Mouse (Mus musculus): ENCODE measurements around the gene Rnf215. TPM values are rescaled to one million over a fixed set of nuclear protein-coding genes. Genes with fewer than 3 reads are reported as not detected.
"Not testable (repeated sequence)": the region's sequence is repeated elsewhere in the genome, so short reads cannot be mapped to it uniquely, and the experiment has no call there.

Rnf215 gene
- polyA plus RNA-seq, 1 experiment, result 34.9 TPM

GRCm38 (mm10) chr11:4184251-4184952 is 49.4 kb downstream of the Rnf215 start:
- H3K4me3 ChIP-seq (ENCODE audit: insufficient read depth, low read length), result no peak overlapping the region
- H3K27ac ChIP-seq (ENCODE audit: insufficient read depth, low read length), result peak overlapping the region; percentile 81
- no peak for TF ChIP-seq POLR2A (IDR thresholded peaks at IDR 0.05; ENCODE audit: extremely low read depth, insufficient read depth, low read length)
- TF ChIP-seq CTCF (IDR thresholded peaks at IDR 0.05; ENCODE audit: extremely low read depth, insufficient read depth, low read length), result no peak
- peaks cover 10% of the 10 kb centered on the region; the same call in 1 of the 2 replicates for H3K4me1 ChIP-seq (ENCODE audit: control insufficient read depth, insufficient read depth, low read length)

GRCm38 (mm10) chr11:4185480-4185879 is 50.5 kb downstream of the Rnf215 start:
- H3K4me1 ChIP-seq (ENCODE audit: control insufficient read depth, insufficient read depth, low read length), result peaks cover 13% of the 10 kb centered on the region
- not testable (repeated sequence) for H3K27ac ChIP-seq (ENCODE audit: insufficient read depth, low read length); H3K4me3 ChIP-seq (ENCODE audit: insufficient read depth, low read length)

GRCm38 (mm10) chr11:4186486-4187317 is 51.7 kb downstream of the Rnf215 start, which contains the start of gene Tbc1d10a:
TSS of gene Tbc1d10a (plus strand) at chr11:4186789.
- peak within 1 kb of the TSS; percentile 70 for H3K27ac ChIP-seq (ENCODE audit: insufficient read depth, low read length)
- H3K4me3 ChIP-seq (ENCODE audit: insufficient read depth, low read length), result peak within 1 kb of the TSS; percentile 84
- peaks cover 10% of the 10 kb centered on the region for H3K4me1 ChIP-seq (ENCODE audit: control insufficient read depth, insufficient read depth, low read length)
- peak; percentile 52 for TF ChIP-seq POLR2A (IDR thresholded peaks at IDR 0.05; ENCODE audit: extremely low read depth, insufficient read depth, low read length)
- TF ChIP-seq CTCF (IDR thresholded peaks at IDR 0.05; ENCODE audit: extremely low read depth, insufficient read depth, low read length), result no peak

- peak overlapping the region; percentile 70; the same call in 1 of the 2 replicates for H3K27ac ChIP-seq (ENCODE audit: insufficient read depth, low read length)
Observed at GRCm38 (mm10) chr11:4187318-4187700, 52.3 kb downstream of the Rnf215 start.

GRCm38 (mm10) chr11:4189182-4189581 is 54.2 kb downstream of the Rnf215 start:
- Histone ChIP-seq H3K4me1 (ENCODE audit: control insufficient read depth, insufficient read depth, low read length) (peaks cover 12% of the 10 kb centered on the region), H3K4me3 (ENCODE audit: insufficient read depth, low read length) (no peak overlapping the region), H3K27ac (ENCODE audit: insufficient read depth, low read length) (no peak overlapping the region)
- no peak for TF ChIP-seq POLR2A (IDR thresholded peaks at IDR 0.05; ENCODE audit: extremely low read depth, insufficient read depth, low read length)
- TF ChIP-seq CTCF (IDR thresholded peaks at IDR 0.05; ENCODE audit: extremely low read depth, insufficient read depth, low read length), result no peak

More at GRCm38 (mm10) chr11:4187318-4187700, 52.3 kb downstream of the Rnf215 start:
- peaks cover 13% of the 10 kb centered on the region for H3K4me1 ChIP-seq (ENCODE audit: control insufficient read depth, insufficient read depth, low read length)
- H3K4me3 ChIP-seq (ENCODE audit: insufficient read depth, low read length), result peak overlapping the region; percentile 84
- TF ChIP-seq CTCF (IDR thresholded peaks at IDR 0.05; ENCODE audit: extremely low read depth, insufficient read depth, low read length), result no peak
- TF ChIP-seq POLR2A (IDR thresholded peaks at IDR 0.05; ENCODE audit: extremely low read depth, insufficient read depth, low read length), result no peak

GRCm38 (mm10) chr11:4190677-4191076 is 55.7 kb downstream of the Rnf215 start:
- H3K27ac ChIP-seq (ENCODE audit: insufficient read depth, low read length), result no peak overlapping the region
- no peak for TF ChIP-seq CTCF (IDR thresholded peaks at IDR 0.05; ENCODE audit: extremely low read depth, insufficient read depth, low read length)
- TF ChIP-seq POLR2A (IDR thresholded peaks at IDR 0.05; ENCODE audit: extremely low read depth, insufficient read depth, low read length), result no peak
- H3K4me1 ChIP-seq (ENCODE audit: control insufficient read depth, insufficient read depth, low read length), result peaks cover 12% of the 10 kb centered on the region
- H3K4me3 ChIP-seq (ENCODE audit: insufficient read depth, low read length), result no peak overlapping the region

Other genes starting within 250 kb of the Rnf215 start
- gene 4921536K21Rik, start 240.1 kb upstream of the Rnf215 start, polyA plus RNA-seq (2012; rRNA removed), result 0.25 and 0.29 TPM in 2 replicates
- 19.3 and 19.4 TPM in 2 replicates for gene Dusp18, start 240.0 kb upstream of the Rnf215 start, polyA plus RNA-seq (2012; rRNA removed)
- 20.7 and 21.7 TPM in 2 replicates for gene Slc35e4, start 220.5 kb upstream of the Rnf215 start, polyA plus RNA-seq (2012; rRNA removed)
- 32.0 and 33.7 TPM in 2 replicates for gene Tcn2, start 203.0 kb upstream of the Rnf215 start, polyA plus RNA-seq (2012; rRNA removed)
- 34.4 and 34.6 TPM in 2 replicates for gene Pes1, start 171.2 kb upstream of the Rnf215 start, polyA plus RNA-seq (2012; rRNA removed)
- 0.08 and 0.27 TPM in 2 replicates for gene 4930556J24Rik, start 158.4 kb upstream of the Rnf215 start, polyA plus RNA-seq (2012; rRNA removed)
- 32.0 and 36.4 TPM in 2 replicates for gene Gal3st1, start 151.6 kb upstream of the Rnf215 start, polyA plus RNA-seq (2012; rRNA removed)
- gene Sec14l4, start 103.7 kb upstream of the Rnf215 start, polyA plus RNA-seq (2012; rRNA removed), result 0.17 and 0.26 TPM in 2 replicates
- gene Sec14l3, start 70.4 kb upstream of the Rnf215 start, polyA plus RNA-seq (2012; rRNA removed), result 0.44 and 0.52 TPM in 2 replicates
- gene Mtfp1, start 39.8 kb upstream of the Rnf215 start, polyA plus RNA-seq (2012; rRNA removed), result 82.5 and 92.9 TPM in 2 replicates
- gene Sec14l2, start 11.8 kb upstream of the Rnf215 start, polyA plus RNA-seq (2012; rRNA removed), result 40.1 and 42.9 TPM in 2 replicates
- gene Ccdc157, start 25.1 kb downstream of the Rnf215 start, polyA plus RNA-seq (2012; rRNA removed), result 19.0 and 19.1 TPM in 2 replicates
- 38.8 and 39.0 TPM in 2 replicates for gene Sf3a1, start 25.1 kb downstream of the Rnf215 start, polyA plus RNA-seq (2012; rRNA removed)
- 46.7 and 49.6 TPM in 2 replicates for gene Tbc1d10a, start 51.6 kb downstream of the Rnf215 start, polyA plus RNA-seq (2012; rRNA removed)
- 3.8 and 5.4 TPM in 2 replicates for gene Castor1, start 83.0 kb downstream of the Rnf215 start, polyA plus RNA-seq (2012; rRNA removed)
- 0.06 and 0.19 TPM in 2 replicates for gene Osm, start 101.2 kb downstream of the Rnf215 start, polyA plus RNA-seq (2012; rRNA removed)
- 0.64 and 0.90 TPM in 2 replicates for gene Lif, start 122.4 kb downstream of the Rnf215 start, polyA plus RNA-seq (2012; rRNA removed)